Mouse (Mus musculus): ENCODE data around the gene Jak3. TPM values are rescaled to one million over a fixed set of nuclear protein-coding genes. Genes with fewer than 3 reads are reported as not detected.
A peak's percentile ranks its signal among the peaks of the same experiment; 100 is the strongest.
"Not testable (repeated sequence)": the region's sequence is repeated elsewhere in the genome, so short reads cannot be mapped to it uniquely, and the experiment has no call there.

Jak3 gene
- total RNA-seq, 2 experiments from 2014 or later: 3.9 to 4.8 TPM

DNA sequence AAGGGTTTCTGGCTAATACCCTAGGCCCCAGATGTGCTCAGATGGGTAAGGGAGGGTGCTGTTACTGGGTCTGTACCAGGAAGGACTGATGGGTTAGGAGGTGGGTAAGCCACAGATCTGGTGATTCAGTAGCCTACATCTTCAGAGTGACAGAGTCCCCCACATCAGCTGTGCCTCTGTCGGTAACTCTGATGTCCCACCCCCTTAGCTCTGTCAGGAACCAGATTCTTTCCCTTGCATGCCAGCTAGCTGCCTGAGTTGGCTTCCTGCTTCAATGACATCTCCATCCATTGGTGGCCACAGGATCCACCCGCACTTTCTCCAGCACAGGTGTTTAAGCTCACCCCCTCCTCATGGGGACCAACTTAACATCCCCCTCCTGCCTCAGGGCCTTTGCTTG, 35.5 kb downstream of the Jak3 start:
- peak in 1 of 2 experiments; percentile 71 for DNase-seq (ENCODE audit: low spot score in 2 of 2)
- intact Hi-C loops (cut with DNase I): loop anchor here (2.0 kb wide), 1 partner anchor 19 kb away; no protein-coding TSS in a partner anchor

DNA sequence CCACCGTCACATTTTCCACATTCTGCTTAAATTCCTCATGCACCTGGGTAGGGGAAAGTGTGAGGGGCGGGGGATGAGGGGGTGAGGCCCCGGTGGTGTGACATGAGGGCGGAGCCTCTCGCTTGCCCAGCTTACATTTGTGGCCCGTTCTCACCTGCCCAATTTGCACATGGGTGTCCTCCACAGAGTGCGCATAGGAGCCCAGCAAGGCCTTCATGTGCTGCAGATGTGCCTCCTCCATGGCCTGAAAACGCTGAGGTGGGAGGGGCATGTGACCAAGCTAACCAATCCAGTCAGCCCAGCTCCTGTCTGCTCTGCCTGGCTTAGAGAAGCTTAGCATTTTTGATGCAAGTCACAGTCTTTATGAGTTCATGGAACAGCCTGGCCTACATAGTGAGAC, 39.4 kb downstream of the Jak3 start:
- intact Hi-C loops (cut with DNase I): no loop called here
- DNase-seq (ENCODE audit: low spot score in 2 of 2): peak in 1 of 2 experiments; percentile 69

DNA sequence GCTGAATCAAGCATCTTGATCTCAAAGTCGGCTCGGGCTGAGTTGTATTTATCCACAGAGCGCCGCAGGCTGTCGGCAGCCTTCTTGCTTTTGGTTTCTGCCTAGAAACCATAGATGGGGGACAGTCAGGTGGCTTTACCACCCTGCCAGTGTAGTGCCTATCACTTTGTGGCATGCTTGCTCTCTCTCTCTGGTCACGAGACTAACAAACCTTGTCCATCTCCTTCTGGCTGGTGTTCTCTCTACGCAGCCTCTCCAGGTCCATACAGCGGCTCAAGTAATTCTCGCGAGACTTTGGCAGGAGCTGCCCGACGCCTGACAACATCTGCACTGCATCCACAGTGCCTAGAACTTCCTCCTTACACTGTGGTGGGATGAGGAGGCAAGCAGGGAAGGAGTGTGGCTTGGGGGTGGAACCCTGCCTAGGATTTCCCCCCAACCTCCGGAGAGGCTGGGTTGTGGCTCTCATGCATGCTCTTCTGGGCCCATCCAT, 40.5 kb downstream of the Jak3 start:
- DNase-seq (ENCODE audit: low spot score in 2 of 2): no peak
- intact Hi-C loops (cut with DNase I): no loop called here

DNA sequence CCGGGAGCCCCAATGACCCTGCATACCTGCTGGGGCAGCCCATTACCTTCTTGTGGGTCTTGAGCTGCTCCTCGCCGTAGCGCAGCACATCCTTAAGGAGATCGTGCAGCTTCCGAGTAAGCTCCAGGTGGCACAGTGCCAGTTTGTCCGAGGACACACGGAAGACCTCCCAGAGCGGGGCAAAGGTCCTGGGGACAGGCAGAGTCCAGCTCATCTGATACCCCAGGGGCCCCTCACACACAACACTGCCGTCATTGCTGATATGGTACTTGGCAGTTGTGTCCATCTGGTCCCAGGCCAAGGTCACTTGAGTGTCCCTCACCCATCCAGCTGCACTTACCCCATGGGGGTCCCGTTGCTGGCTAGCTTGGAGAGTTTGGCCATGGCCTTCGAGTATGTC, 41.0 kb downstream of the Jak3 start:
- intact Hi-C loops (cut with DNase I): no loop called here
- no peak for DNase-seq (ENCODE audit: low spot score in 2 of 2)

DNA sequence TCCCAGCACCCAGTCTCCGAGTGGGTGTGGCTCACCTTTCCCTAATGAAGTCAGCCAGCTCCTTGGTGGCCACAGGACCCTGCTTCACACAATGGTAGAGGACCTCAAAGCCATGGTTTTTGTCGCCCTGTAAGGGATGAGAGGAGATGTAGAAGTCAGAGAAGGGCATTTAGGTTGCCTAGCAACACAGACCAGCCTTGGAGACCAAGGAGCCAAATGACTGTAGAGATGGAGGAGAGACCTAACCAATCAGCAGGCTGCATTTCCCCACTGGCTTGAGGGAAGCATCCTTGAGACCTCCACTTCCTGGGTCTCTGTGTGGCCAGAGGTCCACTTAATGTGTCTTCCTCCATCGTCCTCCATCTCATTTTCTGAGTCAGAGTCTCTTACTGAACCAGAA, 42.2 kb downstream of the Jak3 start:
- intact Hi-C loops (cut with DNase I): no loop called here
- no peak for DNase-seq (ENCODE audit: low spot score in 2 of 2)

DNA sequence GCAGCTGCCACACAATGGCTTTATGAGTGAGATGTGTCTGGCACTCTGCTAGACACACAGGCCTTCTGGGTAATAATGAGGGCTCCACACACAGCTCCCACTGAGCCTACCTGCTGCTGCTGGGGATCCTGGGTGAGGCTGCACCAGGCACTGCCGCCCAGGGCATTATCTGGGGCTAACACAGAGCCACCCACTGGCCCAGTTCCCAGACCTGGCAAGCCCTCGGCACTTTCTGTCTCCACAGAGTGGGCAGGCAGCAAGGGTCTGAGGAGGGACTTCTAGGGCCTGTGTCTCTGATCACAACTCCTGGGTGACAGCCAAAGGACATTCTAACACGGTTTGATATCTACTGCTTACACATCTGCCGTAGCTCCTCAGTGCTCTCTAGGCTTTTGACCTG, 43.1 kb downstream of the Jak3 start:
- intact Hi-C loops (cut with DNase I): no loop called here
- peak in 1 of 2 experiments; percentile 59 for DNase-seq (ENCODE audit: low spot score in 2 of 2)

DNA sequence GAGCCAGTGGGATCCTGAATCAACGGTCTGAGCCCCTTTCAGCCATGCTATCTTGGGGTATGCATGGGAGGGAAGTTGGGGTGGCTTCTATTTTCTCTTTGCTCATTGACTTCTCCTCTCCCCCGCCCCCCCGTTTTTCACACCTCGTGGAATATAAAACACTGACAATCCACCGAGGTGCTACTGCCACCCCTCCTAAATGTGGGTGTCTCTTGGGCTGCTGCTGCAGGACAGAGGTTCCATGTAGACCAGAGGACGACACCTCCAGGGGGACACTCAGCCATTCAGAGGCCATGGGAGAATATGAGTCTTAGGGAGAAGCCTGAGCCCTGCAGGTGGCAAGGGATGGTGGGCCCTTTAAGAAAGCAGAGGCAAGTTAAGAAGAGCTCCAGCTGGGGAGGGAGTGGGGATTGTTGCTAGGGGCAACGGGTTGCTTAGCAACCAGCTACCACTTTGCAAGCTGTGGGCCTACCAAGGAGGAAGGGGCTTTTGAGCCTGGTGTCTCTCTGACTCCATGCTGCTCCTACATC, 43.9 kb downstream of the Jak3 start:
- intact Hi-C loops (cut with DNase I): loop anchor here (1.0 kb wide), 1 partner anchor 49 kb away; the partner anchor contains the start of gene Unc13a

DNA sequence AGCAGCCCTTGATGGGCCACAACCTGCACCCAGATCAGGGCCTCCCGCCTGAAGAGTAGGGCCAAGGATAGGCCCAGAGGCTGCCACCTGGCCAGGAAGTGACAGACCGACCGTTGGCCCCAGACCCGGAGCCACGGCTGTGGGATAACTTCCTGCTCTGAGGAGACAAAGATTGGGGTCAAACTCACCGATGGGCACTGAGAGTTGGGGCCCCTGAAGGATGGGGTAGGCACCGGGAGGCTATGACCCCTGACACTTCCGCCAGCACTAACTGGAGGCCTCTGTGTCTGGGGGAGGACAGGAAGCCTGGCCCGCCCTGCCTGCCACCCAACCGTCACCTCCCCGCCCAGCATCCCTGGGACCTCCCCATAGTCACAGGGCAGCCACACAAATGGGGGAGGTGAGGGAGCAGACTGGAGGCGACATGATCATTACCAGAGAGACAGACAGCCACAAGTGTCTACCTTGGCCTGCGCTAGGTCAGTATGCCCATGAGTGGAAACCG, 47.0 kb downstream of the Jak3 start:
- intact Hi-C loops (cut with DNase I): no loop called here
- no peak for DNase-seq (ENCODE audit: low spot score in 2 of 2)

More for the DNA sequence above, 43.9 kb downstream of the Jak3 start:
- DNase-seq (ENCODE audit: low spot score in 2 of 2): peak; percentile 86 to 91

DNA sequence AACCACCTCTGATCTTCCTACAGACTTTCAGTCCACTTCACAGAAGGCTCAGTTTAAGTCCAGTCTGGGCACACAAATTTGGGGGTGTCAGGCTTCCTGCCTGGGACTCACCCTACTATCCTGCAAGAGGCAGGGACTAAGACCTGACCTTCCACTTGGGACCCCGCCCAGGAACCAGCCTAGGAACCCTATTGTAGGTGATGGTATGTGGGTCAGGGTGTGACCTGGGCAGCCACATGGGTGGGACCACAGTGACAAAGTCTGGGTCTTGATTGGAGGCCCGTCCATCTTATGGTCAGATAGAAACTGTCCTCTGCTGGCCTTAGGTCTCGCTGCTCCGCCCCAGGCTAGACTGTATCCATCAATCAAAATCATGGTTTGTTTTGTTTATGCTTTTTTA, 48.3 kb downstream of the Jak3 start:
- DNase-seq (ENCODE audit: low spot score in 2 of 2): no peak
- intact Hi-C loops (cut with DNase I): no loop called here

DNA sequence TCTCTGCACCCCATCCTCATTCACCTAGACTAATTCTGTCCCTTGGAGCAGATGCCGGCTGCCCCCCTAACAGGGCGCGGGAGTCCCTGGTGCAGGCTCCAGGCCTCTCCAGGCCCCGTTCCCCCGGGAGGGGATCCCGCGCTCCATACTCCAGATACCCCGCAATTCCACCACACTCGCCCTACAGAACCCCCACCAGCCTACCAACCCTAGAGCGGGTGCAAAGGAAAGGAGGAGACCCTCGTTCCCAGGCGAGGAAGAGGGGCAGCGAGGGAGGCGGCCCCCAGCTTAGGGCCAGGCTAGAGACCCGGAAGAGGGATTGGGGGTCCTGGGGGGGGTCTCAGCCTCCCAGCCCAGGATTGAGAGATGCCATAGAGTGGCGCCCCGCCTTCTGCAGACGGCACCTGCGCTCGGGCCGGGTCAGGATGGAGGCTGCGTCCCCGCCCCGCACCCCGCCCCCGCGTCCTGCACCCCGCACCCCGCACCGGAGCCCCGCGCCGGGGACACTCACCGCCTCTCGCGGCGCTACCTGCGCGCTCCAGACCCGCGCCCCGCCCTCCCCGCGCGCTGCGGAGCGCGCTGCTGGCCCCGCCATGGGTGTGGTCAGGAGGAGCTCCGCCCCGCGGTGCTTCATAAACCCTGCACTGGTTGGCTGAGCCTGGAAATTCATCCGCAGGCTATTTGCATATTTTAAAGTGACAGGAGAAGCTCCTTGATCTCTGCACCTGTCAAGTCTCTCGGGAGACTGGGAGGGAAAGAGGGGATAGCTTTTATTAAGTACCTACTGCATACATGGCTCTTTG, 49.2 kb downstream of the Jak3 start, which contains the start of gene Fcho1:
Gene Fcho1 (minus strand): TSS at position 595 of the 803 bp plus-strand sequence.
- intact Hi-C loops (cut with DNase I): no loop called here
- DNase-seq (ENCODE audit: low spot score in 2 of 2): peak; percentile 86 to 93

DNA sequence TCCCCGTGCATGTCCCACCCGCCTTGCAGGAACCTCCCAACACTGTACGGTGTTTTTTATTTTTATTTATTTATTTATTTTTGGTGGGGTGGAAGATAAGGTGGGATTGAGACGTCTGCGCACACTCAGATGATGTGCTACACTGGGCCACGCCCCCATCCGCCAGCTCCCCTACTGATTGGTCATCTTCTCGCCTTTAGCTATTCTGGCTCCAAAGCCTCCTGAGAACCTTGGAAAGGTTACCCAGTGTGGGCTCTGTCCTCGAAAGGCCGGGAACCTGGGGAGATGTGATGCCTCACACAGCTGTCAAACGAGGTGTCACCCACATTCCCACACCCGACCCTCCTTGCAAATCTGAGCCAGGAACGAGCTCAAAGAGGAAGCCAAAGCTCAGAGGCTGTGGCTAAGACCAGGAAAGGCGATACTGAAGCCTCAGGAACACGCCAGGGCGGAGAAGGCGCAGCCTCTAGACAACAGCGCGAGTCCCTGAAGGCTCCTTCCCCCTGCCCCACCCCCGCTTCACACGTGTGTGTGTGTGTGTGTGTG, 52.2 kb downstream of the Jak3 start:
- intact Hi-C loops (cut with DNase I): no loop called here
- no peak for DNase-seq (ENCODE audit: low spot score in 2 of 2)

DNA sequence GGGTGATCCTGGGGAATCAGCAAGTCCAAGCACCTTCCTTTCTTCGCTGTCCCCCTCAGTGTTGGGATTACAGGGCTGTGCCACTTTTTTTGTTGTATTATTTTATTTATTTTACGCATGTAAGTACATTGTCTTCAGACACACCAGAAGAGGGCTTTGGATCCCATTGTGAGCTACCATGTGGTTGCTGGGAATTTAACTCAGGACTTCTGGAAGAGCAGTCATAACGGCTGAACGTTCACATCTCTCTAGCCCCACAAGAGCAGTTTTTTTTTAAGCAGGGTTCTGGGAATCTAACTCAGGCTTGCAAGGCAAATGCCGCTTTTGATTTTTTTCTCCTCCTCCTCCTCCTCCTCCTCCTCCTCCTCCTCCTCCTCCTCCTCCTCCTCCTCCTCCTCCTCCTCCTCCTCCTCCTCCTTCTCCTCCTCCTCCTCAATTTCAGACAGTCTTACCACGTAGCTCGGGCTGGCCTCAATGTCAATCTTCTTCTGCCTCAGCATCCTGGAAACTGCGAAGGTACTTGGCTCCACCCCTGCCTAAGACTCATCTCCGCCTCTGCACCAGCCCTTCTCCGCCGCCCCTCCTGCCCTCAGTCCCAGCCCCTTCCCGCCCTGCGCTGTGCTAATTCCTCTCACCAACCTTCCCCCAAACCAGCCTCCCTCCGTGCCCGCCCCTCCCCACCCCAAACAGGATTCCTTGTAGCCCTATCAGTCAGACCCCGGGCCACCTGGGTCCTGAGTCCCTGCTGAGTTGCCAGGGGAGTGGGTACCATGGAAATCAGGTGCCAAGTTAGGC, 52.9 kb downstream of the Jak3 start:
- intact Hi-C loops (cut with DNase I): no loop called here
- no peak for DNase-seq (ENCODE audit: low spot score in 2 of 2)

DNA sequence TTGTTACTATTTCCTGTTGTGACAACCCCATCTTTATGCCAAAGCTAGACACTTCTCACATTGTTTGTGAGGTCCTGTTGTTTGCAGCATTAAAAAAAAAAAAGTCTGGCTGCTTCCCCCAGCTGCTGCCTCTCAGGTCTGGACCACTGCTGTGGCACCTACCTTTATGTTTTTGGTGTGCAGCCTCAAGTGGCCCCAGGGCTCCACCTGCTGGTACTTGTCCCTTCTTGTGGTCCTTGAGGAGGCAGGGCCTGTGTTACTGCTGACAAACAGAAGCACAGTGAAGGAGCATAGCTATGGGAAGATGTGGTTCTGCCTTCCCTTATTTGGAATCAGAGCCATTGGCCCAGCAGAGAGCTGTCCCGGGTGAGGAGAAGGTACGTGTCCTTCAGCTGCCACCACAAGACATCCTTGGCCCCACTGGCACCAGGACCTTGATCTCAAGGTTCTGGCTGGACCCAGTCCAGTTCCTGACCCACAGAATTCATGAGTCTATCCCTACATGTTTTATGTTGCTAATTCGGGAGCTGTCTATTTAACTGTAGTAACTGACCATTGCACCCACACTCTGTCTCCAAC, 55.6 kb downstream of the Jak3 start:
- intact Hi-C loops (cut with DNase I): loop anchor here (2.0 kb wide), 1 partner anchor 21 kb away; no protein-coding TSS in a partner anchor
- DNase-seq (ENCODE audit: low spot score in 2 of 2): peak in 1 of 2 experiments; percentile 85

DNA sequence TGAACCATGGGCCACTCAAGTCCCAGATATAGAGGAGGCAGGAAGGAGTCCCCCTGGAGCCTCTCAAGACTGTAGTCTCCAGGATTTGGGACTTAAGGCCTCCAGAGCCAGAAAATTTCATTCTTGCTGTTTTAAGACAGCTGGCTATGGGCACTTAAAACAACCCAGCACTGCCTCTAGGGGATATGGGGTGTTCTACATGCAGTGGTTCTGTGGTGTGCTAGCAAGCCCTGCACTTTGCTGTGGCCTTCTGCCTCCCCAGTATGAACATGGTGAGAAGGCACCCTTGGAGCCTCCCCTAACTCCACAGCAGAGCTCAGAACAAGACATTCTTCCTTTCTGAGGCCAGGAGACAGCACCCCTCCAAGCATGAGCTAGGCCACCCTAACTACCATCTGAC, 62.2 kb downstream of the Jak3 start:
- not testable (repeated sequence) for DNase-seq (ENCODE audit: low spot score in 2 of 2)
- intact Hi-C loops (cut with DNase I): loop anchor here (5.0 kb wide), 1 partner anchor 456 kb away; no protein-coding TSS in a partner anchor

Small RNA genes within 50 kb of the gene (microRNA-seq; reads per million reads assigned to microRNA genes)
- 32.9 to 41.7 reads per million in 2 experiments for gene Mir6769b

Other genes starting within 250 kb of the Jak3 start
- gene Abhd8, start 212.6 kb upstream of the Jak3 start, total RNA-seq (2021): 100 to 1,000 TPM; 299 to 324 TPM
- 10 to 100 TPM; 59.7 to 60.8 TPM for gene Mrpl34, start 211.3 kb upstream of the Jak3 start, total RNA-seq (2021)
- 10 to 100 TPM; 80.9 to 84.8 TPM for gene Dda1, start 207.1 kb upstream of the Jak3 start, total RNA-seq (2021)
- gene Ano8, start 190.3 kb upstream of the Jak3 start, total RNA-seq (2021): 10 to 100 TPM; 59.9 to 60.9 TPM
- gene Gtpbp3, start 188.2 kb upstream of the Jak3 start, total RNA-seq (2021): 10 to 100 TPM; 28.6 to 33.2 TPM
- 1 to 10 TPM; 5.7 to 6.6 TPM for gene Plvap, start 164.5 kb upstream of the Jak3 start, total RNA-seq (2021)
- not detected for gene Ccdc194, start 150.6 kb upstream of the Jak3 start, total RNA-seq (2021)
- gene Bst2, start 138.8 kb upstream of the Jak3 start, total RNA-seq (2021): 1 to 10 TPM; 2.3 to 4.3 TPM
- gene Mvb12a, start 133.4 kb upstream of the Jak3 start, total RNA-seq (2021): 10 to 100 TPM; 31.7 to 33.7 TPM
- gene Tmem221, start 117.4 kb upstream of the Jak3 start, total RNA-seq (2021): under 1 TPM in 1 of 2 experiments, not detected in 1; 0.21 TPM
- gene Nxnl1, start 109.7 kb upstream of the Jak3 start, total RNA-seq (2021): under 1 TPM in 1 of 2 experiments, not detected in 1; 0.16 TPM
- 10 to 100 TPM; 90.0 to 92.8 TPM for gene Slc27a1, start 107.4 kb upstream of the Jak3 start, total RNA-seq (2021)
- gene Pgls, start 84.1 kb upstream of the Jak3 start, total RNA-seq (2021): 10 to 100 TPM; 35.1 to 38.7 TPM
- gene Fam129c, start 78.6 kb upstream of the Jak3 start, total RNA-seq (2021): 1 to 10 TPM; 3.6 to 4.2 TPM
- 10 to 100 TPM; 49.3 to 51.5 TPM for gene Colgalt1, start 65.3 kb upstream of the Jak3 start, total RNA-seq (2021)
- 100 to 1,000 TPM; 318 to 327 TPM for gene Unc13a, start 4.5 kb upstream of the Jak3 start, total RNA-seq (2021)
- gene Insl3, start 12.9 kb downstream of the Jak3 start, total RNA-seq (2021): 1 to 10 TPM; 1.3 to 1.5 TPM
- gene B3gnt3, start 25.5 kb downstream of the Jak3 start, total RNA-seq (2021): under 1 TPM; 0.34 to 0.53 TPM
- 100 to 1,000 TPM; 177 to 183 TPM for gene Fcho1, start 49.4 kb downstream of the Jak3 start, total RNA-seq (2021)
- 10 to 100 TPM; 10.7 to 12.4 TPM for gene Zfp709, start 205.7 kb downstream of the Jak3 start, total RNA-seq (2021)
- gene Zfp882, start 232.3 kb downstream of the Jak3 start, total RNA-seq (2021): 10 to 100 TPM; 11.4 to 12.2 TPM
- 10 to 100 TPM; 30.6 to 31.2 TPM for gene Zfp617, start 232.3 kb downstream of the Jak3 start, total RNA-seq (2021)

Data from left cerebral cortex, postnatal 25 days (tissue).